Mouse (Mus musculus) limb, embryonic 11.5 days (tissue): ENCODE measurements around the gene Med20. TPM values are rescaled to one million over a fixed set of nuclear protein-coding genes. Genes with fewer than 3 reads are reported as not detected.

Experiments used
- ATAC-seq: fragments of 200-750 bp; cut with Nextera tagmentation; 2 replicates; pipeline ENCODE4 v1.8.0; 2017; ENCODE audit warnings: low read depth; ENCODE audit not compliant: insufficient number of reproducible peaks, low FRiP score, low TSS enrichment
- DNase-seq: peaks from one replicate; pipeline ENCODE4 v3.0.0-alpha.2; 2015; ENCODE audit warnings: low spot score
- H3K27ac ChIP-seq: fragments of 300-500 bp; sonication (generic); replicated peaks from 2 replicates; pipeline ENCODE4 v1.5.1; 2014; ENCODE audit warnings: low read depth, mild to moderate bottlenecking, low read length
- H3K27me3 ChIP-seq: fragments of 300-500 bp; sonication (generic); 2 replicates; pipeline ENCODE4 v1.6.1; 2014; ENCODE audit warnings: mild to moderate bottlenecking, low read length, mixed read lengths; ENCODE audit not compliant: control insufficient read depth, insufficient read depth
- H3K36me3 ChIP-seq: fragments of 300-500 bp; sonication (generic); 2 replicates; pipeline ENCODE4 v1.6.1; 2014; ENCODE audit warnings: mild to moderate bottlenecking, low read length, moderate library complexity, mixed read lengths; ENCODE audit not compliant: control insufficient read depth, insufficient read depth
- H3K4me1 ChIP-seq: fragments of 300-500 bp; sonication (generic); 2 replicates; pipeline ENCODE4 v1.6.1; 2014; ENCODE audit warnings: low read length, mixed read lengths; ENCODE audit not compliant: control insufficient read depth, insufficient read depth
- H3K4me2 ChIP-seq: fragments of 300-500 bp; sonication (generic); 2 replicates; pipeline ENCODE4 v1.6.1; 2014; ENCODE audit warnings: low read depth, mild to moderate bottlenecking, moderate library complexity; ENCODE audit not compliant: severe bottlenecking
- H3K4me3 ChIP-seq: fragments of 300-500 bp; sonication (generic); 2 replicates; pipeline ENCODE4 v1.5.1; 2014; ENCODE audit warnings: low read depth, low read length
- H3K9ac ChIP-seq: fragments of 300-500 bp; sonication (generic); 2 replicates; pipeline ENCODE4 v1.6.1; 2014; ENCODE audit warnings: mild to moderate bottlenecking, low read length
- H3K9me3 ChIP-seq: fragments of 300-500 bp; sonication (generic); 2 replicates; pipeline ENCODE4 v1.6.1; 2016; ENCODE audit warnings: low read length; ENCODE audit not compliant: control insufficient read depth
- WGBS: fragments of 180-500 bp; shearing (Covaris S2); extraction: QIAGEN DNeasy Blood & Tissue Kit; methylation state at CpG from one replicate; pipeline ENCODE4 v1.1.7; 2014; 5-methylcytosine and 5-hydroxymethylcytosine counted together
- polyA plus RNA-seq: library from polyadenylated mRNA; unstranded; fragments of >200 nt; fragmentation: Nextera tagmentation; extraction: Ambion mirVana; gene quantifications from 2 replicates; pipeline ENCODE4 v1.2.1, GENCODE M21; 2014

Gene Med20
- polyA plus RNA-seq, 1 experiment from 2014 or later: 50.4 TPM

GRCm38 (mm10) chr17:47594183-47594968 lies 17.0 kb upstream of the Med20 start:
- ATAC-seq: no peak
- peaks cover 26% of the 10 kb centered on the region for H3K4me1 ChIP-seq

DNA sequence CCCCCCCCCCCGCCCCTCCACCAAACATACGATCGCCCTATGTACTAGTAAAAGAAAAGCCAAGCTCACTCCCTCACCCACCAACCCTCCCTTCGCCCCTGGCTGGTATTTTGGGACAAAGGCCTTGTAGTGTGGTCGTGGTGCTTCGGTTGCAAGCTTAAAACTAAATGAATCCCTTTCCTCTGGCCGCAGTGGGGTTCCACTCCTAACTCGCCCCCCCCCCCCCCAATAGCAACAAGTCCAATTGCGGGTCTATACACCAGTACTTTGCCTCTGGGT lies 16.5 kb upstream of the Med20 start:
- H3K9me3 ChIP-seq: no peaks in the 10 kb centered on the region
- no peaks in the 10 kb centered on the region for H3K27me3 ChIP-seq
- peak overlapping the region; percentile 91 for H3K27ac ChIP-seq
- WGBS: 0% methylated on average over 8 of the region's 9 CpGs
- H3K4me1 ChIP-seq: peaks cover 26% of the 10 kb centered on the region
- peak overlapping the region; percentile 87 for H3K4me2 ChIP-seq
- no peak for ATAC-seq
- peak overlapping the region; percentile 92 for H3K4me3 ChIP-seq
- peak overlapping the region; percentile 89 for H3K9ac ChIP-seq
- peak; percentile 65 for DNase-seq
- peaks cover 8% of the 10 kb centered on the region; the same call in 1 of the 2 replicates for H3K36me3 ChIP-seq

More at GRCm38 (mm10) chr17:47594183-47594968, 17.0 kb upstream of the Med20 start:
- H3K4me3 ChIP-seq: peak overlapping the region; percentile 92
- H3K9me3 ChIP-seq: no peaks in the 10 kb centered on the region
- peak; percentile 65 for DNase-seq
- no peaks in the 10 kb centered on the region for H3K27me3 ChIP-seq
- H3K36me3 ChIP-seq: peaks cover 8% of the 10 kb centered on the region; the same call in 1 of the 2 replicates
- H3K4me2 ChIP-seq: peak overlapping the region; percentile 87
- peak overlapping the region; percentile 91 for H3K27ac ChIP-seq
- H3K9ac ChIP-seq: peak overlapping the region; percentile 89
- under 1% methylated on average over 40 of the region's 43 CpGs for WGBS

GRCm38 (mm10) chr17:47595248-47596161 lies 15.9 kb upstream of the Med20 start:
- H3K4me1 ChIP-seq: peaks cover 26% of the 10 kb centered on the region
- peak; percentile 79 for DNase-seq
- H3K4me3 ChIP-seq: peak overlapping the region; percentile 92
- no peaks in the 10 kb centered on the region for H3K9me3 ChIP-seq
- WGBS: 1% methylated on average over 21 of the region's 21 CpGs
- peak overlapping the region; percentile 89 for H3K9ac ChIP-seq
- ATAC-seq: peak; percentile 69
- no peaks in the 10 kb centered on the region for H3K27me3 ChIP-seq
- peak overlapping the region; percentile 87 for H3K4me2 ChIP-seq
- peak overlapping the region; percentile 91 for H3K27ac ChIP-seq
- peaks cover 8% of the 10 kb centered on the region; the same call in 1 of the 2 replicates for H3K36me3 ChIP-seq

DNA sequence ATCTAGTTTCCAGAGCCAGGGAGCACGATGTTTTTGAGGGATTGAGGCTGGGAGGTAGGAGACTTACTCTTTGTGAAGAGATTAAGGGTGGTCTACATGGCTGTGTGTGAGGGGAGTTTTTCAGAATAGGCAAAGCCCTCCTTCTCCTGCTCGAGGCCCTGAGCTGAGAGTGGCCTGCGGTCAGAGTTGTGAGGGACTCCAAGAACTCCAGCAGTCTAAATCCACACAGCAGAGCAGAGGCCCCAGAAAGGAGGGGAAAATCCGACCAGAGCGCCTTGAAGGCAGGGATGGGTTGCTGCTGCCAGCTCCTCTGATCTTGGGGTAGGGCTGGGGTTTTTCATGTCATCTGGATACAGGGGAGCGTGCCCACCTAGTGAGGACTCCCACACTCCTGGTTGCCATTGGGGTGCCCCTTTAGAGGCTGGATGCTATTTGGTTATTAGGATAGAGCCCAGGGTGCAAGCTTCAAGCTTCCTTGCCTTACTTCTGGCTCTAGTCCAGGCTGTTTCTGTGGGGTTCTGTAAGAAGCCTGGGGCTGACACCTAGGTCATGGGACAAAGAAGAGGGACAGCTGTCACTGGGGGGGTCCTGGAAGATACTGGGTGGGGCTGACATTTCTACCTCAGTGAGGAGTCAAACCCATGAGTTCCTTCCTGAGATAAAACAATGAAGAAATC lies 15.1 kb upstream of the Med20 start:
- ATAC-seq (no peak), DNase-seq (no peak)
- Histone ChIP-seq H3K4me3 (peak overlapping the region; percentile 92), H3K9ac (peak overlapping the region; percentile 89), H3K27ac (peak overlapping the region; percentile 91), H3K4me1 (peaks cover 26% of the 10 kb centered on the region), H3K27me3 (no peaks in the 10 kb centered on the region), H3K9me3 (no peaks in the 10 kb centered on the region), H3K4me2 (peak overlapping the region; percentile 87), H3K36me3 (peaks cover 11% of the 10 kb centered on the region; the same call in 1 of the 2 replicates)
- 26% methylated on average over 6 of the region's 6 CpGs for WGBS

GRCm38 (mm10) chr17:47596839-47597164 lies 14.6 kb upstream of the Med20 start:
- 69% methylated on average over 5 of the region's 5 CpGs for WGBS
- no peak for ATAC-seq
- peaks cover 14% of the 10 kb centered on the region; the same call in 1 of the 2 replicates for H3K36me3 ChIP-seq
- H3K4me1 ChIP-seq: peaks cover 26% of the 10 kb centered on the region
- H3K9ac ChIP-seq: peak overlapping the region; percentile 89
- H3K27me3 ChIP-seq: no peaks in the 10 kb centered on the region
- H3K4me3 ChIP-seq: no peak overlapping the region; the same call in 1 of the 2 replicates
- H3K9me3 ChIP-seq: no peaks in the 10 kb centered on the region
- peak overlapping the region; percentile 91; the same call in 1 of the 2 replicates for H3K27ac ChIP-seq
- no peak for DNase-seq
- peak overlapping the region; percentile 87 for H3K4me2 ChIP-seq

DNA sequence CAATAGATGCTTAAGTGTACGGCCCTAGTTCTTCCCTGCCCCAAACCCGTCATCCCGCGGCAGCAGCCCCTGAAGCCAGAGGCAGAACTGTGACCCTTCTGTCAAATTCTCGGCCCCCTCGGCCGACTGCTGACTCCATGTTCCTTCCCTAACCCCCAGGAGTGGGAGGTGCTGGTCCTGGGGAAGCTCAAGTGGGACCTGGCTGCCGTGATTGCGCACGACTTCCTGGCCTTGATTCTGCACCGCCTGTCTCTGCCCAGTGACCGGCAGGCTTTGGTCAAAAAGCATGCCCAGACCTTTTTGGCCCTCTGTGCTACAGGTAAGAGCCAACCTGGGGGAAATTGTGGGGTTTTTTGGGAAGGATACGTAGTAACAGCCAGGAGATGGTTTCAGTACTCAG lies 14.1 kb upstream of the Med20 start:
- H3K9ac ChIP-seq: peak overlapping the region; percentile 37; the same call in 1 of the 2 replicates
- H3K27me3 ChIP-seq: no peaks in the 10 kb centered on the region
- DNase-seq: no peak
- peak overlapping the region; percentile 87 for H3K4me2 ChIP-seq
- WGBS: 64% methylated on average over 13 of the region's 13 CpGs
- peaks cover 14% of the 10 kb centered on the region; the same call in 1 of the 2 replicates for H3K36me3 ChIP-seq
- peak overlapping the region; percentile 47; the same call in 1 of the 2 replicates for H3K27ac ChIP-seq
- no peaks in the 10 kb centered on the region for H3K9me3 ChIP-seq
- peaks cover 26% of the 10 kb centered on the region for H3K4me1 ChIP-seq
- H3K4me3 ChIP-seq: no peak overlapping the region
- ATAC-seq: no peak

DNA sequence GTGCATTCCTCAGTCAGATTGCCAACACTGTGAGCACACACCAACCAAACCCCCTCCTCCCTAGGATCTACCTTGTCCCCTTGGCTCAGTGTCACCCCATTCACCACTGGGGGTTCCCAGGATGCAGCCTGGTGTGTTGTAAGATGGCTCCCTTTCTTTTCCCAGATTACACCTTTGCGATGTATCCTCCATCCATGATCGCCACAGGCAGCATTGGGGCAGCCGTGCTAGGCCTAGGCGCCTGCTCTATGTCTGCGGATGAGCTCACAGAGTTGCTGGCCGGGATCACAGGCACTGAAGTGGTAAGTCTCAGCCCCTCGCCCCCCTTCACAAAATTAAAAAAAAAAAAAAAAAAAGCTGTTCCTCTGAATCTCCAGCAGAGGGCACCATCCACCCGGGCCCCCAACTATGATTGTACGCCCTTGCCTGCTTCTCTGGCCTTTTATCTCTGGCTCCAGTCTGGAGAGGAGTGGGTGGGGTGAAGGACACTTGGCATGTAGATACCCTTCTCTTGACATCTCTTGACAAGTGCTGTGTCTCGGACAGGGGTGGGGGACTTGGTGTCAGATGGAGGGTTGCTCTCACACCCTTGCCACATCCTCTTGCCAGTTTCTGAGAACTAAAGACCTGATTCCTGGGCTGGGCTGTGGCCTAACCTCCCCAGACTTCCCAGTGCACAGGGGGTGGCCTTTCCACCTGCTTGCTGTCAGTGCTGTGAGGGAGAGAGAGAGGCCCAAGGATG lies 13.4 kb upstream of the Med20 start:
- Histone ChIP-seq H3K27ac (no peak overlapping the region), H3K4me2 (no peak overlapping the region), H3K4me3 (no peak overlapping the region), H3K36me3 (peaks cover 14% of the 10 kb centered on the region; the same call in 1 of the 2 replicates), H3K27me3 (no peaks in the 10 kb centered on the region), H3K4me1 (peaks cover 24% of the 10 kb centered on the region), H3K9me3 (no peaks in the 10 kb centered on the region), H3K9ac (no peak overlapping the region)
- DNase-seq (peak; percentile 62), ATAC-seq (no peak)
- 34% methylated on average over 10 of the region's 10 CpGs for WGBS
